In genomic region chr2:27692608-27693007, GRCm38 (mm10) we compare ENCODE assay signal across 17 mouse cellular contexts. TPM values are rescaled to one million over a fixed set of nuclear protein-coding genes. Genes with fewer than 3 reads are reported as not detected.
DNase-seq lines count a peak whose midpoint lies in the region; ATAC-seq and TF ChIP-seq lines count a peak whose summit lies in the region.
"Had no signal": no experiment of that assay in that cellular context is flagged by ENCODE, and none has a peak within 500 bp of the region (broad histone marks: within the 10 kb centered on the region; RNA-seq: fewer than 3 reads in every experiment).

No protein-coding gene starts in this region.

- TF ChIP-seq CTCF in MEL (IDR thresholded peaks at IDR 0.05 in 2 of 3, conservative IDR thresholded peaks at IDR 0.05 in 1 of 3; ENCODE audit: control insufficient read depth in 1 of 3, insufficient read depth in 1 of 3, low read depth in 2 of 3, low read length in 3 of 3, poor library complexity in 1 of 3, severe bottlenecking in 1 of 3), result no peak

- H3K4me1 ChIP-seq in intestine, embryonic 15.5 days (replicated peaks), result peaks cover 70% of the 10 kb centered on the region
- peaks cover 70% of the 10 kb centered on the region for H3K4me1 ChIP-seq in intestine, embryonic 16.5 days (ENCODE audit: control insufficient read depth, insufficient read depth, low read length)
- peaks cover 15 to 20% of the 10 kb centered on the region in 2 experiments for H3K4me1 ChIP-seq in MEL (ENCODE audit: control insufficient read depth in 1 of 2, insufficient read depth in 2 of 2, low read length in 2 of 2)

- H3K9ac ChIP-seq in intestine, embryonic 15.5 days, result no peak overlapping the region
- H3K9ac ChIP-seq in intestine, embryonic 16.5 days (ENCODE audit: low read depth, low read length), result no peak overlapping the region
- H3K9ac ChIP-seq in MEL (ENCODE audit: control insufficient read depth, low read depth, low read length, poor library complexity, severe bottlenecking), result no peak overlapping the region
- H3K9ac ChIP-seq: limb, embryonic 12.5 days; lung, embryonic 14.5 days had no signal

- H3K36me3 ChIP-seq in intestine, embryonic 15.5 days, result no peaks in the 10 kb centered on the region
- no peaks in the 10 kb centered on the region for H3K36me3 ChIP-seq in intestine, embryonic 16.5 days (ENCODE audit: control insufficient read depth, insufficient read depth, low read length)
- peaks cover 0 to 7% of the 10 kb centered on the region in 2 experiments; a peak in 2 of 4 replicates for H3K36me3 ChIP-seq in MEL (ENCODE audit: control insufficient read depth in 1 of 2, insufficient read depth in 2 of 2, low read length in 2 of 2)
- H3K36me3 ChIP-seq: limb, embryonic 12.5 days; midbrain, embryonic 10.5 days had no signal

- DNase-seq in MEL (ENCODE audit: low read depth, low spot score) (peak; percentile 69), MEL-GATA-1-ER (ENCODE audit: extremely low read depth, low read depth) (peak; percentile 57)
- peak; percentile 33 for DNase-seq in induced T-regulatory cell, adult 2 months (ENCODE audit: low read depth)
- DNase-seq in adrenal gland, adult 2 months, result no peak
- DNase-seq in frontal cortex, postnatal 10 days (ENCODE audit: low spot score in 2 of 2), result no peak
- DNase-seq: cerebellum, postnatal 14 days; kidney, adult 9 months; lung, embryonic 14.5 days; retina, postnatal 1 day; thymus, postnatal 25 days had no signal

- no peak for TF ChIP-seq POLR2A in MEL (IDR thresholded peaks at IDR 0.05; ENCODE audit: control insufficient read depth in 1 of 2, insufficient read depth in 1 of 2, low read depth in 1 of 2, low read length in 2 of 2, poor library complexity in 1 of 2)

- H3K9me3 ChIP-seq in intestine, embryonic 15.5 days, result no peaks in the 10 kb centered on the region
- no peaks in the 10 kb centered on the region for H3K9me3 ChIP-seq in intestine, embryonic 16.5 days (ENCODE audit: control insufficient read depth, low read length)
- no peaks in the 10 kb centered on the region for H3K9me3 ChIP-seq in MEL (replicated peaks; ENCODE audit: insufficient read depth, low read length)
- H3K9me3 ChIP-seq: limb, embryonic 12.5 days; midbrain, embryonic 10.5 days had no signal

- no peaks in the 10 kb centered on the region for H3K79me2 ChIP-seq in MEL (ENCODE audit: control insufficient read depth, insufficient read depth, low read length, poor library complexity)

- H3K4me3 ChIP-seq in intestine, embryonic 15.5 days (replicated peaks), result no peak overlapping the region
- no peak overlapping the region for H3K4me3 ChIP-seq in intestine, embryonic 16.5 days (ENCODE audit: low read length)
- no peak overlapping the region for H3K4me3 ChIP-seq in MEL (ENCODE audit: control insufficient read depth in 1 of 2, insufficient read depth in 1 of 2, low read depth in 2 of 2, low read length in 2 of 2)
- H3K4me3 ChIP-seq: layer of hippocampus, adult 2 months; left cerebral cortex, adult 2 months; limb, embryonic 12.5 days; midbrain, embryonic 10.5 days had no signal

- H3K4me2 ChIP-seq in intestine, embryonic 15.5 days (replicated peaks), result no peak overlapping the region
- H3K4me2 ChIP-seq in intestine, embryonic 16.5 days (ENCODE audit: low read depth, low read length), result no peak overlapping the region
- H3K4me2 ChIP-seq: limb, embryonic 12.5 days; lung, embryonic 14.5 days had no signal

- ATAC-seq in intestine, embryonic 15.5 days, result no peak
- no peak for ATAC-seq in intestine, embryonic 16.5 days
- ATAC-seq: hindbrain, postnatal 0 days had no signal

- 0 out of 2 replicates have a peak overlapping the region, but pooled peaks have one; percentile 1 for H3K27ac ChIP-seq in intestine, embryonic 15.5 days
- H3K27ac ChIP-seq in intestine, embryonic 16.5 days (ENCODE audit: low read length), result no peak overlapping the region
- no peak overlapping the region for H3K27ac ChIP-seq in MEL (ENCODE audit: control insufficient read depth, low read depth, low read length)
- H3K27ac ChIP-seq: hindbrain, postnatal 0 days; layer of hippocampus, adult 2 months; left cerebral cortex, adult 2 months; limb, embryonic 12.5 days; midbrain, embryonic 10.5 days had no signal

- peak; percentile 36 to 50; a peak in 2 of 4 replicates for TF ChIP-seq EP300 in MEL (IDR thresholded peaks at IDR 0.05; ENCODE audit: low read depth in 1 of 2, low read length in 2 of 2)

- no peak for TF ChIP-seq RAD21 in MEL (IDR thresholded peaks at IDR 0.05; ENCODE audit: low read depth, low read length)

- WGBS in intestine, embryonic 15.5 days, result 83% methylated on average over 3 of the region's 3 CpGs
- 88% methylated on average over 3 of the region's 3 CpGs for WGBS in intestine, embryonic 16.5 days

- H3K27me3 ChIP-seq in intestine, embryonic 15.5 days (replicated peaks), result no peaks in the 10 kb centered on the region
- no peaks in the 10 kb centered on the region for H3K27me3 ChIP-seq in intestine, embryonic 16.5 days (replicated peaks; ENCODE audit: control insufficient read depth, insufficient read depth, low read length)
- H3K27me3 ChIP-seq in MEL (ENCODE audit: control insufficient read depth in 1 of 2, insufficient read depth in 2 of 2, low read length in 2 of 2), result no peaks in the 10 kb centered on the region
- H3K27me3 ChIP-seq: limb, embryonic 12.5 days had no signal

TF ChIP-seq in MEL, 35 proteins besides CTCF, POLR2A, EP300 and RAD21:
- TF ChIP-seq USF1 (IDR thresholded peaks at IDR 0.05; ENCODE audit: low read depth, low read length) (peak; percentile 70), MEF2A (IDR thresholded peaks at IDR 0.05; ENCODE audit: extremely low read depth, insufficient replicate concordance, low read depth, low read length, poor library complexity, severe bottlenecking) (peak; percentile 60; the same call in 1 of the 2 replicates), RCOR1 (IDR thresholded peaks at IDR 0.05; ENCODE audit: low read depth, low read length) (peak; percentile 72), BHLHE40 (IDR thresholded peaks at IDR 0.05; ENCODE audit: borderline replicate concordance, low read depth, low read length) (peak; percentile 69; the same call in 1 of the 2 replicates), GATA1 (IDR thresholded peaks at IDR 0.05; ENCODE audit: low read depth, low read length) (peak; percentile 80), MXI1 (IDR thresholded peaks at IDR 0.05; ENCODE audit: low read depth, low read length) (0 out of 2 replicates have a peak, but pooled peaks have one; percentile 41), POLR2AphosphoS2 (IDR thresholded peaks at IDR 0.05; ENCODE audit: low read length) (no peak), MAX (IDR thresholded peaks at IDR 0.05; ENCODE audit: low read length) (0 out of 2 replicates have a peak, but pooled peaks have one; percentile 36), USF2 (IDR thresholded peaks at IDR 0.05; ENCODE audit: borderline replicate concordance in 1 of 2, insufficient read depth in 1 of 2, low read depth in 1 of 2, low read length in 2 of 2) (no peak)
TF ChIP-seq in MEL: peak in this region for 7.

RNA-seq across cellular contexts. Expression of gene Rxra, which starts 16.4 kb away (rescaled TPM):
- 11.7 and 12.5 TPM in 2 replicates for polyA plus RNA-seq in intestine, embryonic 15.5 days (2015; fragmentation: Nextera tagmentation; extraction: Ambion mirVana)
- polyA plus RNA-seq in intestine, embryonic 16.5 days (2015; fragmentation: Nextera tagmentation; extraction: Ambion mirVana), result 9.9 and 11.4 TPM in 2 replicates
- total RNA-seq in MEL (2012; rRNA removed), result 9.6 and 11.7 TPM in 2 replicates
- 10 to 100 TPM in 1 of 2 experiments, not detected in 1; 19.6 TPM for polyA plus RNA-seq in MEL (2012; ENCODE audit: insufficient read depth in 1 of 2, insufficient read length in 2 of 2, low read depth in 1 of 2, low replicate concordance in 2 of 2, missing spikeins in 1 of 2)
- total RNA-seq in adrenal gland, adult 2 months (2021), result 10 to 100 TPM; 59.4 to 71.6 TPM
- polyA plus RNA-seq in adrenal gland, adult 2 months (2012; rRNA removed), result 84.5 and 90.5 TPM in 2 replicates

Comparison
In these comparisons a context has a peak if more than half of its experiments do, and no peak if none do; other contexts are left out.
1. DNase-seq: peak in MEL (single experiment), MEL-GATA-1-ER (single experiment) and induced T-regulatory cell, adult 2 months (single experiment); none in adrenal gland, adult 2 months (single experiment) and frontal cortex, postnatal 10 days (0 of 2).